7 mouse cellular contexts compared by ENCODE assay signal in the genomic region with DNA sequence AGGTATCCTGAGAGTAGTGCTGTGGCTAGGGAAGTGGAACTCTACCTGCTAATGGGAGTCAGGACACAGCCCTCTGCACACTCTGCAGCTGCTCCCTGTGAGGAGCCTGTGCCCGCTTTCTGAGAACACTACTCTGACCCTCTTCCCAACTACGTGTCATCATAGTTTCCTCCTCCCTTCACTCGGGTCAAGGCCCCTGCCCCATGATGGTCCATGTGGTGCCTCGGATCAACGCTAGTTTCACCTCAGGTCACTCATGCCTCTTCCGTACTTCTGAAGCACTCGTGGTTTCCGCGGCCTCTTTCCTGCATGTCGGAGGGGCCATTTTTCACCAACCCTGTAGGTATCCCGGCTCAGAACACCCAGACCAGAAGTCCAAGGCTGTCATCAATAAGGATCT. TPM values are rescaled to one million over a fixed set of nuclear protein-coding genes. Genes with fewer than 3 reads are reported as not detected.
DNase-seq lines count a peak whose midpoint lies in the region; ATAC-seq lines count a peak whose summit lies in the region.

No protein-coding gene starts in this region.

- DNase-seq in lung, adult 18-20 months: no peak
- DNase-seq in forebrain, embryonic 10.5 days (ENCODE audit: extremely low spot score, low spot score): no peak
- DNase-seq in c-Kit-positive CD71-positive TER-119-positive erythroid progenitor cells, embryonic 14.5 days (ENCODE audit: low spot score): no peak
- no peak for DNase-seq in urinary bladder, postnatal 14 days (ENCODE audit: low spot score)

- ATAC-seq in lung, embryonic 15.5 days (ENCODE audit: borderline replicate concordance, extremely low read depth, low FRiP score, low TSS enrichment): peak; percentile 67
- peak; percentile 28; the same call in 1 of the 2 replicates for ATAC-seq in limb, embryonic 15.5 days (ENCODE audit: insufficient number of reproducible peaks, low FRiP score, low TSS enrichment, low read depth)
- no peak; the same call in 1 of the 2 replicates for ATAC-seq in stomach, embryonic 14.5 days (ENCODE audit: insufficient number of reproducible peaks, insufficient read depth, low FRiP score, low read depth)

- WGBS in lung, embryonic 15.5 days: 1% methylated on average over 11 of the region's 11 CpGs
- WGBS in forebrain, embryonic 10.5 days: 7% methylated on average over 11 of the region's 11 CpGs
- WGBS in limb, embryonic 15.5 days: 2% methylated on average over 11 of the region's 11 CpGs
- WGBS in stomach, embryonic 14.5 days: 1% methylated on average over 11 of the region's 11 CpGs

- no peaks in the 10 kb centered on the region for H3K27me3 ChIP-seq in lung, embryonic 15.5 days
- no peaks in the 10 kb centered on the region for H3K27me3 ChIP-seq in forebrain, embryonic 10.5 days (ENCODE audit: poor library complexity, severe bottlenecking)
- no peaks in the 10 kb centered on the region for H3K27me3 ChIP-seq in limb, embryonic 15.5 days
- no peaks in the 10 kb centered on the region for H3K27me3 ChIP-seq in stomach, embryonic 14.5 days (ENCODE audit: control insufficient read depth, insufficient read depth, low read length)

- H3K27ac ChIP-seq in lung, embryonic 15.5 days: no peak overlapping the region
- H3K27ac ChIP-seq in forebrain, embryonic 10.5 days: peak overlapping the region; percentile 91
- H3K27ac ChIP-seq in limb, embryonic 15.5 days: peak overlapping the region; percentile 86; the same call in 1 of the 2 replicates
- no peak overlapping the region for H3K27ac ChIP-seq in stomach, embryonic 14.5 days (ENCODE audit: low read length)

- peaks cover 16% of the 10 kb centered on the region for H3K4me1 ChIP-seq in lung, embryonic 15.5 days
- H3K4me1 ChIP-seq in forebrain, embryonic 10.5 days: peaks cover 36% of the 10 kb centered on the region
- H3K4me1 ChIP-seq in limb, embryonic 15.5 days: peaks cover 12% of the 10 kb centered on the region; the same call in 1 of the 2 replicates
- H3K4me1 ChIP-seq in stomach, embryonic 14.5 days (ENCODE audit: control insufficient read depth, insufficient read depth, low read length): peaks cover 4% of the 10 kb centered on the region; the same call in 1 of the 2 replicates

- H3K36me3 ChIP-seq in lung, embryonic 15.5 days: peaks cover 4% of the 10 kb centered on the region; the same call in 1 of the 2 replicates
- H3K36me3 ChIP-seq in forebrain, embryonic 10.5 days (replicated peaks): peaks cover 35% of the 10 kb centered on the region
- H3K36me3 ChIP-seq in limb, embryonic 15.5 days: peaks cover 20% of the 10 kb centered on the region
- peaks cover 17% of the 10 kb centered on the region for H3K36me3 ChIP-seq in stomach, embryonic 14.5 days (ENCODE audit: control insufficient read depth, insufficient read depth, low read length)

- H3K4me3 ChIP-seq in lung, embryonic 15.5 days: peak overlapping the region; percentile 70
- peak overlapping the region; percentile 87 for H3K4me3 ChIP-seq in forebrain, embryonic 10.5 days
- peak overlapping the region; percentile 71 for H3K4me3 ChIP-seq in limb, embryonic 15.5 days
- H3K4me3 ChIP-seq in stomach, embryonic 14.5 days (ENCODE audit: low read depth, low read length): peak overlapping the region; percentile 54

- peak overlapping the region; percentile 44 for H3K9ac ChIP-seq in lung, embryonic 15.5 days
- H3K9ac ChIP-seq in limb, embryonic 15.5 days: peak overlapping the region; percentile 47
- H3K9ac ChIP-seq in stomach, embryonic 14.5 days (replicated peaks; ENCODE audit: low read depth, low read length): peak overlapping the region; percentile 31; the same call in 1 of the 2 replicates

- H3K9me3 ChIP-seq in lung, embryonic 15.5 days: no peaks in the 10 kb centered on the region
- H3K9me3 ChIP-seq in forebrain, embryonic 10.5 days: no peaks in the 10 kb centered on the region
- H3K9me3 ChIP-seq in limb, embryonic 15.5 days: no peaks in the 10 kb centered on the region
- no peaks in the 10 kb centered on the region for H3K9me3 ChIP-seq in stomach, embryonic 14.5 days (ENCODE audit: control insufficient read depth, low read depth, low read length)

- peak overlapping the region; percentile 92 for H3K4me2 ChIP-seq in lung, embryonic 15.5 days
- peak overlapping the region; percentile 88 for H3K4me2 ChIP-seq in limb, embryonic 15.5 days
- peak overlapping the region; percentile 74 for H3K4me2 ChIP-seq in stomach, embryonic 14.5 days (replicated peaks; ENCODE audit: low read depth, low read length)

RNA-seq across cellular contexts. Expression of a gene that starts 0.5 kb away (rescaled TPM):
- 23.2 and 26.5 TPM in 2 replicates for polyA plus RNA-seq in lung, embryonic 15.5 days (2015; fragmentation: Nextera tagmentation; extraction: Ambion mirVana)
- polyA plus RNA-seq in forebrain, embryonic 10.5 days (2016; fragmentation: Nextera tagmentation; extraction: Ambion mirVana): 63.1 and 63.5 TPM in 2 replicates
- polyA plus RNA-seq in limb, embryonic 15.5 days (2015; fragmentation: Nextera tagmentation; extraction: Ambion mirVana): 35.1 and 37.7 TPM in 2 replicates
- 35.0 and 41.4 TPM in 2 replicates for polyA plus RNA-seq in stomach, embryonic 14.5 days (2014; fragmentation: Nextera tagmentation; extraction: Ambion mirVana)

RNA-seq across cellular contexts. Expression of a gene that starts 31.1 kb away (rescaled TPM):
- not detected in 2 replicates for polyA plus RNA-seq in lung, embryonic 15.5 days (2015; fragmentation: Nextera tagmentation; extraction: Ambion mirVana)
- polyA plus RNA-seq in forebrain, embryonic 10.5 days (2016; fragmentation: Nextera tagmentation; extraction: Ambion mirVana): not detected in 2 replicates
- not detected in 2 replicates for polyA plus RNA-seq in limb, embryonic 15.5 days (2015; fragmentation: Nextera tagmentation; extraction: Ambion mirVana)
- polyA plus RNA-seq in stomach, embryonic 14.5 days (2014; fragmentation: Nextera tagmentation; extraction: Ambion mirVana): 0.23 TPM in 1 of 2 replicates, not detected in the other

RNA-seq across cellular contexts. Expression of a gene that starts 44.5 kb away (rescaled TPM):
- polyA plus RNA-seq in lung, embryonic 15.5 days (2015; fragmentation: Nextera tagmentation; extraction: Ambion mirVana): 0.59 TPM in 1 of 2 replicates, not detected in the other
- polyA plus RNA-seq in forebrain, embryonic 10.5 days (2016; fragmentation: Nextera tagmentation; extraction: Ambion mirVana): not detected in 2 replicates
- 0.12 and 0.14 TPM in 2 replicates for polyA plus RNA-seq in limb, embryonic 15.5 days (2015; fragmentation: Nextera tagmentation; extraction: Ambion mirVana)
- not detected in 2 replicates for polyA plus RNA-seq in stomach, embryonic 14.5 days (2014; fragmentation: Nextera tagmentation; extraction: Ambion mirVana)

Comparison
In these comparisons a context has a peak if more than half of its experiments do, and no peak if none do; other contexts are left out.
1. H3K27ac ChIP-seq: peak in forebrain, embryonic 10.5 days (single experiment) and limb, embryonic 15.5 days (single experiment); none in lung, embryonic 15.5 days (single experiment) and stomach, embryonic 14.5 days (single experiment).
2. Peak in every context shown above with its lines, with median percentiles within 50 percentile points of each other: H3K4me2 ChIP-seq, H3K4me3 ChIP-seq and H3K9ac ChIP-seq.